Mouse (Mus musculus) thymus, adult 2 months (tissue): ENCODE data around the gene Ccdc38.

ENCODE experiments used
- CTCF ChIP-seq: fragments of 200-500 bp; IDR thresholded peaks from 2 replicates; pipeline ENCODE4 v1.5.1; 2012; ENCODE audit warnings: mild to moderate bottlenecking, control low read depth, low read length, moderate library complexity, borderline replicate concordance; ENCODE audit not compliant: control insufficient read depth, poor library complexity, insufficient read depth; ENCODE audit errors: extremely low read depth
- POLR2A ChIP-seq: fragments of 200-500 bp; IDR thresholded peaks from 2 replicates; pipeline ENCODE4 v1.6.1; 2012; ENCODE audit warnings: mild to moderate bottlenecking, low read length, control low read depth, moderate library complexity; ENCODE audit not compliant: control insufficient read depth, poor library complexity, insufficient read depth; ENCODE audit errors: extremely low read depth

GRCm38 (mm10) chr10:93595831-93596230 lies 55.4 kb downstream of the Ccdc38 start:
- TF ChIP-seq CTCF: no peak
- TF ChIP-seq POLR2A: no peak
